Mouse (Mus musculus) natural killer cell, adult 2 months (primary cell): Measurements from ENCODE around the gene Mageb16.

Experiments used
- DNase-seq, 2 experiments: peaks; one replicate each; pipeline ENCODE4 v3.0.0; 2022; ENCODE audit warnings: low spot score in 2 of 2

Mageb16 gene

GRCm38 (mm10) chrX:79671411-79671810, at the start of gene Mageb16:
Mageb16 (minus strand) TSS chrX:79671435.
- no peak for DNase-seq

DNA sequence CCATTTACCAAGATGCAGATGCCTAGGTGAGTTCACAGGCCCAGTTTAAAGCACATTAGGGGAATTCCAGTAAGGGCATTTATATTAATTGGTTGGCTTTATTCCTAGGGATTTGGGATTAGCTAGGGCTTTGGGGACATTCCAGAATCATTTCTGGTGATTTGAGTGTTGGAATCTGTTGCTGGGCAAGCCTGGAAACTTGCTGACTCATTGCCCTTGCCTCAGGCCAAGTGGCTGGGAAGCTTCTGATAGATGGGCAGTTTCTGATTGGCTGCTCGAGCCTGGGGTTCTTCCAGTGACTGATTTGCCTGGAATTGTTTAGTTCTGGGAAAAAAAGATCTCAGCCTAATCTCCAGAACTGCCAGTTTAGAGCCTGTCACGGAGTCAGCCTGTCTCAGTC, 20.1 kb downstream of the Mageb16 start:
- no peak for DNase-seq

DNA sequence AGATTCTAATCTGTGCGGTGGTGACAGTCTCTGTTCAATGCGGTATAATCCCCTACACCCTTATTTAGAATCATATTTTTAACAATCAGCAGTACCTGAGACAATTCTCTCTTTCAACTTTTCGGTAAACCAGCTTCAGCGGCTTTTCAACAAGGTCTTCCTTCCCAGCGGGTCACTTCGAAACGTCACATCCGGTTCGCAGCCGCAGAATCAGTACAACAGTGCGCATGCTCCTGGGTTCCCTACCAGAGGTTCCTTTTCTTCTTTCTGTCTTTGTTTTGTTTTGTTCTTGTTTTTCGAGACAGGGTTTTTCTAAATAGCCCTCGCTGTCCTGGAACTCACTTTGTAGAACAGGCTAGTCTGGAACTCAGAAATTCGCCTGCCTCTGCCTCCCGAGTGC, 35.8 kb downstream of the Mageb16 start:
- DNase-seq: no peak

DNA sequence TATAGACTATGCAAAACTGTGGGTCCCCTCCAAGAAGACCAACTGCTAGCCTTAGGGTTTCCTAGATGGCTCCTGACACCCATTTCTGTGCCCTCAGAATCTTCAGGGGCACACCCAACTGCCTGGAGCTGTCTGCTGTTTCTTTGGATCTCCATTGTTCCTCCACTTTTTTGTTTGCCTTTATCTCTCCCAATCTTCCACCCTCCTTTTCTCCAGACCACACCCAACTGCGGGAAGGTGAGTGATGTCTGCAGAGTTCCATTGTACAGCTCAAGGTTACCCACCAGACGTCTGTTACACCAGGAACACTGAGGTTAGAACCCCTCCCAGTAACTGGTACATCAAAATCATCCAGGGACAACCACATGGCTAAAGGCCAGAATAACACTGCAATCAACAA, 64.8 kb downstream of the Mageb16 start:
- DNase-seq: no peak
